Mouse (Mus musculus) gastrocnemius, adult 2 months (tissue): Measurements from ENCODE around the gene Ccm2. TPM values are rescaled to one million over a fixed set of nuclear protein-coding genes. Genes with fewer than 3 reads are reported as not detected.

Source experiments
- DNase-seq: peaks from one replicate; pipeline ENCODE4 v3.0.0; 2022
- H3K27ac ChIP-seq: fragments of 200-600 bp; 2 replicates; pipeline ENCODE4 v1.8.1; 2022; ENCODE audit warnings: mild to moderate bottlenecking
- H3K4me3 ChIP-seq: fragments of 200-600 bp; 2 replicates; pipeline ENCODE4 v1.8.1; 2022; ENCODE audit warnings: mild to moderate bottlenecking, moderate library complexity
- CTCF ChIP-seq: fragments of 200-600 bp; IDR thresholded peaks from 2 replicates; pipeline ENCODE4 v1.8.1; 2022; ENCODE audit warnings: antibody characterized with exemption, mild to moderate bottlenecking, moderate library complexity
- intact Hi-C: fragments of 180-260 bp; cut with DNase I; formaldehyde crosslinking; loops from one replicate; pipeline ENCODE4 v1.15.1; 2025
- total RNA-seq, 2 experiments: library from RNA; stranded (reverse); gene quantifications; 2 replicates each; pipeline ENCODE4 v1.2.3; 2021

Gene Ccm2
- total RNA-seq, 2 experiments from 2014 or later = 20.8 to 23.8 TPM

GRCm38 (mm10) chr11:6545857-6546192 lies 862 bp upstream of the Ccm2 start:
- DNase-seq = no peak
- Histone ChIP-seq H3K27ac (peak overlapping the region; percentile 97), H3K4me3 (peak overlapping the region; percentile 92)
- TF ChIP-seq CTCF = no peak
- intact Hi-C loops = loop anchor here (5.0 kb wide), 1 partner anchor 81 kb away; the partner anchor contains the start of gene Tbrg4

- Histone ChIP-seq H3K4me3 (peak overlapping the region; percentile 92), H3K27ac (peak overlapping the region; percentile 97)
- TF ChIP-seq CTCF = no peak
- peak; percentile 83 for DNase-seq
- intact Hi-C loops = loop anchor here (5.0 kb wide), 1 partner anchor 80 kb away; the partner anchor contains the start of gene Tbrg4
Measured at GRCm38 (mm10) chr11:6547037-6547680, 472 bp downstream of the Ccm2 start.

GRCm38 (mm10) chr11:6547696-6548325 lies 1.1 kb downstream of the Ccm2 start:
- no peak for TF ChIP-seq CTCF
- intact Hi-C loops = loop anchor here (5.0 kb wide), 1 partner anchor 79 kb away; the partner anchor contains the start of gene Tbrg4
- H3K4me3 ChIP-seq = peak overlapping the region; percentile 92
- DNase-seq = no peak
- H3K27ac ChIP-seq = peak overlapping the region; percentile 97

DNA sequence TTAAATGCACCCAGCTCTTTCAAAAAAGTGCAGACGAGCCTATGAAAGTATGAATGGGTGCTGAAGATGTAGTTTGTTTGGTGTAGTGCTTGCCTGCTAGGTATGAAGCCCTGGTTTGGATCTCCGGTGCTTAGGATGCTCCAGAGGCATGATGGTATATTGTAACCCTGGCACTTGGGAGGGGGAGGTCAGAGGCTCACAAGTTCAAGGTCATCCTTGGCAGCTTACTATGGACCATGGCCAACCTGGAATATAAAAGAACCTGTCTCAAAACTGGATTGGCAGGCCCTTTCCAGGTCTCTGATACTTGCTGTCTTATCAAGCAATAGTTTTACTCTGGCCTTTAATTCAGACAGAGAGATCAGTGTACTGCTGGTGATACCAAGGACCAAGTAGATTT lies 3.1 kb downstream of the Ccm2 start:
- no peak for TF ChIP-seq CTCF
- H3K4me3 ChIP-seq = no peak overlapping the region
- intact Hi-C loops = loop anchor here (5.0 kb wide), 1 partner anchor 78 kb away; the partner anchor contains the start of gene Tbrg4
- DNase-seq = no peak
- no peak overlapping the region for H3K27ac ChIP-seq

GRCm38 (mm10) chr11:6550201-6550600 lies 3.5 kb downstream of the Ccm2 start:
- intact Hi-C loops = no loop called here
- no peak for DNase-seq

DNA sequence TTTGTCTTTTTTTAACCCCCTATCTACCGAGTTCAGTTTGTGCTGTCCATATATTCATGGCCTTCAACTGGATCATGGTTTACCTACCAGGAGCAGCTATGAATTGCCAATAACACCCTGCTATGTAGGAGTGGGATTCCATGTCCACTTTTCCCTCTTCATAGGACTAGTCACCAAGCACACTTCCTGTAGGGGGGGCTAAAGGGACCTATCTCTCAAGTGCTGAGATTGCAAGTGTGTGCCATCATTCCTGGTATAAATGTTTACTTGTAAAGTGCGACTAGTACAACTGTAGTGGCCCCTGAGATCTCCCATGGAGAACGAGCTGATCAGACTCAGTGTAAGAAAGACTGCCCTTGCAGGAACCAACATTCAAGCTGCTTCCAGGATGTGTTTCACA lies 11.5 kb downstream of the Ccm2 start:
- Histone ChIP-seq H3K4me3 (no peak overlapping the region), H3K27ac (no peak overlapping the region)
- DNase-seq = no peak
- no peak for TF ChIP-seq CTCF
- intact Hi-C loops = no loop called here

More at GRCm38 (mm10) chr11:6550201-6550600, 3.5 kb downstream of the Ccm2 start:
- TF ChIP-seq CTCF = no peak
- Histone ChIP-seq H3K4me3 (no peak overlapping the region), H3K27ac (no peak overlapping the region)

DNA sequence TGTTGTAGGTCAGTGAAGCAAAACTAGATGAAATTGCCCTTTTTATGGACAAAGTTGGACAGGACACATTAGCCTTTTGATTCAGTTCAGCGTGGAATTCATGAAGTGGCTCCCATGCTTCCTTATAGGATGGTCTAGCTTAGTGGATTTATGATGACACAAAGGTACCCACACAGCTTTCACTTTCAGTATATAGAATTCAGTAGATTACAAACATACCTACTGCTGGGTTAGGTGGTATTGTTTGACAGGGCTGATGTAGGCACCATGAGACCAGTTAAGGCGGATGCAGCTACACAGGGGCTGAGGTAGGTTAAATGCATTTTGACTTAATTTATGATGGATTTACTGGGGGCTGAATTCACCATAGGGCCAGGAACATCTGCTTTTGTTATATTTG lies 13.3 kb downstream of the Ccm2 start:
- H3K4me3 ChIP-seq = no peak overlapping the region
- intact Hi-C loops = no loop called here
- peak overlapping the region; percentile 66; the same call in 1 of the 2 replicates for H3K27ac ChIP-seq
- no peak for DNase-seq
- TF ChIP-seq CTCF = no peak

DNA sequence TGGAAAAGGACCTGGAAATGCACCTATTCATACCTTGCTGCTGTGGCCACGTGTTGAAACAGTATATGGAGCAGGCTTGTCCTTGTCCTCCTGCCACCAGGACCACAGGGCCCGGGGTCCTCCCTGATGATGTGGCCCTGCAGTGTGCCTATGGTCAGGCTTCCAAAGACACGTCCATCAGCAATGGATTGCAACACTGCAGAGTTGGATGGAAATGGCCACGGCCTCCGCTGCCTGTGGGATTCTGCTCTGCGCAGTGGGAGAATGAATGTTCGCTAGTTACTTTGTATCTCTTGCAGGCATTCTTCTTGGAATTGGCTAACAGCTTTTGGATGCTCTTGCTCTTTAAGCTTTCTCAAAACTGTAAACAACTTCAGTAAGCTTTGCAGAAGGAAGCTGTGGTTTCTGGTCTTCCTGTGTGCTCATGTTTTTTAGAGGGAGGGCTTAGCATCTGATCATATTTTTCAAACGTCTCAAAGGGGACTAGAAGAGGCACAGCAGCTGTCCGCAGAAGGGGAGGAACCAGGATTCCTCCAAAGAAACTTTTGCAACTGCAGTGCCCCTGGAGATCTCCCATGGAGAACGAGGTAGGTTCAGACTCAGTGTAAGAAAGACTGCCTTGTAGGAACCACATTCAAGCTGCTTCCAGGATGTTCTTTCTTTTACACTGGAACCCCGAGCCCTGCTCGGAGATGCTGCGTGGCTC lies 14.1 kb downstream of the Ccm2 start:
- peak; percentile 35 for DNase-seq
- intact Hi-C loops = no loop called here
- H3K27ac ChIP-seq = peak overlapping the region; percentile 66

DNA sequence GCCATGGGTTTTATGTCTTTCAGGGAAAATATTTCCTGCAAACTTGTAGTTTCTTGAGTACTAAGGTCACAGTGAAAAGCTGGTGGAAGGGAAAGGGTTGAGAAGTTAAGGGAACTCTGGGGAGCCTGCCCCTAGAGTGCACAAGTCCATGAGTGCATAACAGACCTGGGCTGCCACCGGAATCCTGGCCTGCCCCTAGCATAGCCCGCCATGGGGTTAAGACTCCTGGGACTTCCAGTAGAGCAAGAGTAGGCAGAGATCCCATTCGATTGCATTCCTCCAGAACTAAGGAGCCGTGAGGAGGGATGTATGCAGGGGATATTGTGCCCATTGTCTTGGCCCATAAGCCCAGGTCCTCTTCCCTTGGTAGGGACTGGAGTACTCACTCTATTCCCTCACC lies 14.8 kb downstream of the Ccm2 start:
- TF ChIP-seq CTCF = no peak
- DNase-seq = no peak
- intact Hi-C loops = no loop called here
- Histone ChIP-seq H3K27ac (peak overlapping the region; percentile 66), H3K4me3 (peak overlapping the region; percentile 55)

More for the DNA sequence above, 14.1 kb downstream of the Ccm2 start:
- TF ChIP-seq CTCF = no peak
- H3K4me3 ChIP-seq = peak overlapping the region; percentile 55

DNA sequence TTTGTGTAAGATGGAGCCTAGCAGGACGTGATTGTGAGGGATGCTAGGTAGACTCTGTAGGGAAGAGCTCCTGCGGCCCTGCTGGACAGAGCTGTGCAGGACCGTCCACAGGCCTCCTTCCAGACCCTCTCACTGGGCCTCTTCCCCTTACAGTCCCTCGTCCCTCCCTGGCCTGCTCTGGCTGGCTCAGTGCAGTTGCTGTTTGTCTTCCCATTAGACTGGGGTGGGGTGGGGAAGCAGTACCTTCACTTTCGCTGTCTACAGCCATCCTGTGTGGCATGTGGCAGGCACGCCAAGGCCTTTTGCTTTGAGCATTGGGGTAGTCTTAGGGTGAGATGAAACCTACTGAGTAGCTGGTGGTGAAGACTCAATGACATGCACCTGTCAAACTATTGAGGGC lies 15.7 kb downstream of the Ccm2 start:
- no peak for TF ChIP-seq CTCF

DNA sequence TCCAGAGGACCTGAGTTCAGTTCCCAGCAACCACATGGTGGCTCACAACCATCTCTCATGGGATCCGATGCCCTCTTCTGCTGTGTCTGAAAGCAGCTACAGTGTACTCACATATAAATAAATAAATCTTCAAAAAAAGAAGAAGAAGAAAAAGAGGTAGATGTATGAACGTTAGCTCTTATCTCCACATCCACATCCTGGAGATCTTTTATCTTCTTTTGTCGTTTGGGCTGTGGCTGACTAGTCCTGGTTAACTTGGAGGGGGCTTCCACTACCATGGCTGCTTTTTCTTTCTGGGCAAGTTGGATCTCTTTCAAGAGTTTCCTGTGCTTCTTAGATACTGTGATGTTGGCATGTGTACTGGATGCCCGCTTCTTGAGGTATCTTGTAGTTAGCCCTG lies 16.5 kb downstream of the Ccm2 start:
- Histone ChIP-seq H3K4me3 (no peak overlapping the region), H3K27ac (no peak overlapping the region)
- intact Hi-C loops = no loop called here
- no peak for DNase-seq
- no peak for TF ChIP-seq CTCF

More for the DNA sequence above, 15.7 kb downstream of the Ccm2 start:
- H3K27ac ChIP-seq = peak overlapping the region; percentile 66; the same call in 1 of the 2 replicates
- H3K4me3 ChIP-seq = peak overlapping the region; percentile 55
- intact Hi-C loops = no loop called here
- DNase-seq = peak; percentile 23

DNA sequence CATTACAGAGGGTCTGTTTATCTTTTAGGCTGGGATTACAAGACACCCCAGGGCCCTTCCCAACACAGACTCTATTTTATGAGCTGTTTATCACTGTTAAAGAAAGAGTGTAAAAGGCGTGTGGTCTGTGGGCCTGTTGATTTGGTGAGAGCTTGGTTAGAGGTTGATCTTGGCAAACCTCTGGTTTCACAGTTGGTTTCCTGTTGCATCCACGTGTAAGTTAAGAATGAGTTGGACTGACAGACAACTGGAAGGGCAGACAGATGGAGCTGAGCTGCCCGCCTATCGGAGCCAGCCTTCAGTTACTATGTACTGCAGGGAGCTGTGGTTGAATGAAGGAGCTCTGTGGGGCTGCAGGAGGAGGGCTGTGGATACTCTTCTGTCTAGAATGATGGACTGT lies 19.8 kb downstream of the Ccm2 start:
- no peak overlapping the region for H3K4me3 ChIP-seq
- intact Hi-C loops = no loop called here
- no peak for TF ChIP-seq CTCF
- no peak overlapping the region for H3K27ac ChIP-seq
- DNase-seq = no peak

DNA sequence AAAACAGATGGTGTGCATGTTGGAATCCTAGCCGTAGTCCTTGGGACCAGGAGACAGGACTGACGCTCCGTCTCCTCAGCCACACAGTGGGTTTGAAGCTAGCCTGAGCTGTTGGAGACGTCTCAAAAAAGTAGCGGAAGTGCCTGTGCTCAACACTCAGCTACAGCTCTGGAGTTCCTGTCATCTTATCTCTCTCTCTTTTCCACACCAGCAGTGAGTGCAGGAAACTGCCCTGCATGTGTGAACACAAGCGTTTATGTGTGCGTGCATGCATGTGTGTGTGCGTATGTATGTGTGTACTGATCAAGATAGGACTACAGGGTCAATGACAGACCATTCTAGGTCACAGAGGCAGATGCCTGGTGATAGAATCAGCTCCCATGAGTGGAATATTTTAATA lies 21.3 kb downstream of the Ccm2 start:
- no peak for TF ChIP-seq CTCF
- no peak for DNase-seq
- Histone ChIP-seq H3K27ac (no peak overlapping the region), H3K4me3 (no peak overlapping the region)
- intact Hi-C loops = no loop called here
